Mouse (Mus musculus) forebrain, embryonic 10.5 days (tissue): ENCODE measurements around the gene Reep6. TPM values are rescaled to one million over a fixed set of nuclear protein-coding genes. Genes with fewer than 3 reads are reported as not detected.
A peak's percentile ranks its signal among the peaks of the same experiment; 100 is the strongest.

Experiments
- DNase-seq: peaks from one replicate; pipeline ENCODE4 v3.0.0-alpha.2; 2017; ENCODE audit warnings: low spot score; ENCODE audit errors: extremely low spot score
- H3K27ac ChIP-seq: fragments of 300-500 bp; sonication (generic); 2 replicates; pipeline ENCODE4 v1.5.1; 2016; ENCODE audit warnings: mild to moderate bottlenecking
- H3K27me3 ChIP-seq: fragments of 300-500 bp; sonication (generic); 2 replicates; pipeline ENCODE4 v1.6.1; 2016; ENCODE audit warnings: mild to moderate bottlenecking; ENCODE audit not compliant: poor library complexity, severe bottlenecking
- H3K36me3 ChIP-seq: fragments of 300-500 bp; sonication (generic); replicated peaks from 2 replicates; pipeline ENCODE4 v1.6.1; 2016; ENCODE audit warnings: mild to moderate bottlenecking, moderate library complexity
- H3K4me1 ChIP-seq: fragments of 300-500 bp; sonication (generic); 2 replicates; pipeline ENCODE4 v1.6.1; 2016
- H3K4me3 ChIP-seq: fragments of 300-500 bp; sonication (generic); 2 replicates; pipeline ENCODE4 v1.5.1; 2016; ENCODE audit warnings: mild to moderate bottlenecking, moderate library complexity
- H3K9me3 ChIP-seq: fragments of 300-500 bp; sonication (generic); 2 replicates; pipeline ENCODE4 v1.6.1; 2016; ENCODE audit warnings: mild to moderate bottlenecking, moderate library complexity
- WGBS: fragments of 180-500 bp; shearing (Covaris S2); methylation state at CpG from one replicate; pipeline ENCODE4 v1.1.7; 2016; 5-methylcytosine and 5-hydroxymethylcytosine counted together
- polyA plus RNA-seq: library from polyadenylated mRNA; unstranded; fragments of >200 nt; fragmentation: Nextera tagmentation; extraction: Ambion mirVana; gene quantifications from 2 replicates; pipeline ENCODE4 v1.2.1, GENCODE M21; 2016

Reep6 gene
- polyA plus RNA-seq, 1 experiment from 2014 or later: 7.7 TPM

DNA sequence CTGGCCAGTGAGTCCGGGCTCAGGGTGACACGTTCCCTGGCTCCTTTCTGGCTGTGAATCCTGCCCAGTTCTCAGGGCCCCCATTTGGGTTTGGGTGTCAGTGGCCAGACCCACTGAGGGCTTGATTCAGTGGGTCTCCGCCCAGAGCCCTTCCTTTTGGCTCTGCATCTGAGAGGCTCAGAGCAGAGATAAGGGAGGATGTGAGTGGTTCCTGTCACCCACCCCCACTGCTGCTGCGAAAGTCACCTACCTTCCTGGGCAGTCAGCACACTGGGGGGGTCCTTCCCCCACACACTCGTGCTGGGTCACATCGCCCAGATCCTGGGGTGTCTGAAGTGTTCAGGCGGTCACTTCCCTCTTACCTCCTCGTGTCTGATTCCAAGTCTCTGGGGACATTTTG is 23.0 kb downstream of the Reep6 start:
- no peak overlapping the region for H3K4me3 ChIP-seq
- no peak overlapping the region for H3K27ac ChIP-seq
- no peak for DNase-seq
- H3K4me1 ChIP-seq: peaks cover 45% of the 10 kb centered on the region
- H3K36me3 ChIP-seq: no peaks in the 10 kb centered on the region
- peaks cover 100% of the 10 kb centered on the region for H3K27me3 ChIP-seq
- no peaks in the 10 kb centered on the region for H3K9me3 ChIP-seq
- 73% methylated on average over 8 of the region's 8 CpGs for WGBS

DNA sequence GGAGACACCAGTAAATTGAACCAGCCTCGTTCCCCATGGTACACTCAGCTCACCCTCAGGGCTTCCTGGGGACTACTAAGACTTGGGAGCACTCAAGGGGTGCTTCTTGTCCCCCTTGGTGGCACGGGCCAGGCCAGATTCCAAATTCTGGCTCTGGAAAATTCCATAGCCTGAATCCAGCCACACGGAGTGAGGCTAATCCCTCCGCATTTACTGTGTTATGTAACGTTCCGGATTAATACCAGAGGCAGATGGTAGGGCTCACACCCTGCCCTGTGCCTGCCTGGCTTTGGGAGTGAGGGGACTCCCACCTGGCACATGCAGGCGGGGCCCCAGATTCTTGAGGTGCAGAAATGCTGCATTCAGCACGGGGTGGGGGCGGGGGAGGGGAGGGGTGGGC is 25.7 kb downstream of the Reep6 start:
- 6% methylated on average over 9 of the region's 9 CpGs for WGBS
- H3K4me1 ChIP-seq: peaks cover 32% of the 10 kb centered on the region
- no peak overlapping the region for H3K4me3 ChIP-seq
- no peak overlapping the region for H3K27ac ChIP-seq
- DNase-seq: no peak
- no peaks in the 10 kb centered on the region for H3K36me3 ChIP-seq
- H3K9me3 ChIP-seq: no peaks in the 10 kb centered on the region
- H3K27me3 ChIP-seq: peaks cover 100% of the 10 kb centered on the region

GRCm38 (mm10) chr10:80356001-80356682 is 26.4 kb downstream of the Reep6 start, which contains the start of gene Plk5:
Gene Plk5, plus strand, starts transcription at chr10:80356459.
- Histone ChIP-seq H3K4me1 (peaks cover 32% of the 10 kb centered on the region), H3K9me3 (no peaks in the 10 kb centered on the region), H3K36me3 (no peaks in the 10 kb centered on the region), H3K27me3 (peaks cover 100% of the 10 kb centered on the region), H3K4me3 (peak within 1 kb of the TSS; percentile 49), H3K27ac (no peak within 1 kb of the TSS)
- WGBS: under 1% methylated on average over 53 of the region's 53 CpGs
- DNase-seq: no peak

- Histone ChIP-seq H3K4me1 (peaks cover 32% of the 10 kb centered on the region), H3K27ac (no peak overlapping the region), H3K4me3 (peak overlapping the region; percentile 49), H3K9me3 (no peaks in the 10 kb centered on the region), H3K27me3 (peaks cover 100% of the 10 kb centered on the region), H3K36me3 (no peaks in the 10 kb centered on the region)
- no peak for DNase-seq
- 1% methylated on average over 34 of the region's 34 CpGs for WGBS
These were observed 27.0 kb downstream of the Reep6 start for GRCm38 (mm10) chr10:80356737-80357136.

- Histone ChIP-seq H3K27ac (no peak overlapping the region), H3K9me3 (no peaks in the 10 kb centered on the region), H3K4me1 (peaks cover 32% of the 10 kb centered on the region), H3K27me3 (peaks cover 98% of the 10 kb centered on the region), H3K4me3 (peak overlapping the region; percentile 37; the same call in 1 of the 2 replicates), H3K36me3 (no peaks in the 10 kb centered on the region)
- DNase-seq: no peak
- 30% methylated on average over 7 of the region's 7 CpGs for WGBS
These were observed 27.6 kb downstream of the Reep6 start for GRCm38 (mm10) chr10:80357336-80357735.

- H3K9me3 ChIP-seq: no peaks in the 10 kb centered on the region
- H3K4me3 ChIP-seq: peak overlapping the region; percentile 37
These were observed 28.4 kb downstream of the Reep6 start for GRCm38 (mm10) chr10:80357994-80358639.

DNA sequence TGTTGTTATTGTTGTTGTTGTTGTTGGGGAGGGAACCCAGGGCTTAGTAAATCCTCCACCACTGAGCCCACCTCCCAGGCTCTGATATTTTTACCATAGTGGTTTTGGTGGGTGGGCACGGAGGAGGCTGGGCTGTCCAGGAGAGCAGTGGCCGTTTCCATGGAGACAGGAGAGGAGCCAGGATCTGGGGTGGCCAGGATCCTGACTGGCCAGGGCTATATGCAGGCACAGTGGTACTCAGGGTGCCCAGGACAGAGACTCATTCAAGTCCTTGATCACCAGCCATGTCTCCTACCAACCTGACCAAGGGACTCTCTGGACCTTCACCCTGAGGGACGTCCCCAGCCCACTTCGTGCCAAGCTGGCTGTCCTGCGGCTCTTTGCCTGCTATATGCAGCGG is 34.0 kb downstream of the Reep6 start:
- H3K4me1 ChIP-seq: peaks cover 9% of the 10 kb centered on the region
- 0 out of 2 replicates have a peak overlapping the region, but pooled peaks have one; percentile 3 for H3K4me3 ChIP-seq
- 0 out of 2 replicates have a peak, but pooled peaks cover 5% of the 10 kb centered on the region for H3K9me3 ChIP-seq
- DNase-seq: no peak
- no peaks in the 10 kb centered on the region for H3K36me3 ChIP-seq
- peaks cover 83% of the 10 kb centered on the region for H3K27me3 ChIP-seq
- H3K27ac ChIP-seq: no peak overlapping the region
- WGBS: 45% methylated on average over 6 of the region's 6 CpGs

More at GRCm38 (mm10) chr10:80357994-80358639, 28.4 kb downstream of the Reep6 start:
- H3K27ac ChIP-seq: no peak overlapping the region
- H3K27me3 ChIP-seq: peaks cover 98% of the 10 kb centered on the region
- no peaks in the 10 kb centered on the region for H3K36me3 ChIP-seq
- peaks cover 32% of the 10 kb centered on the region for H3K4me1 ChIP-seq
- no peak for DNase-seq
- WGBS: 9% methylated on average over 30 of the region's 31 CpGs

GRCm38 (mm10) chr10:80365736-80366135 is 36.0 kb downstream of the Reep6 start:
- no peak for DNase-seq
- Histone ChIP-seq H3K27ac (no peak overlapping the region), H3K4me1 (peaks cover 9% of the 10 kb centered on the region), H3K36me3 (no peaks in the 10 kb centered on the region), H3K27me3 (peaks cover 62% of the 10 kb centered on the region), H3K9me3 (0 out of 2 replicates have a peak, but pooled peaks cover 5% of the 10 kb centered on the region), H3K4me3 (no peak overlapping the region)
- 73% methylated on average over 6 of the region's 6 CpGs for WGBS

DNA sequence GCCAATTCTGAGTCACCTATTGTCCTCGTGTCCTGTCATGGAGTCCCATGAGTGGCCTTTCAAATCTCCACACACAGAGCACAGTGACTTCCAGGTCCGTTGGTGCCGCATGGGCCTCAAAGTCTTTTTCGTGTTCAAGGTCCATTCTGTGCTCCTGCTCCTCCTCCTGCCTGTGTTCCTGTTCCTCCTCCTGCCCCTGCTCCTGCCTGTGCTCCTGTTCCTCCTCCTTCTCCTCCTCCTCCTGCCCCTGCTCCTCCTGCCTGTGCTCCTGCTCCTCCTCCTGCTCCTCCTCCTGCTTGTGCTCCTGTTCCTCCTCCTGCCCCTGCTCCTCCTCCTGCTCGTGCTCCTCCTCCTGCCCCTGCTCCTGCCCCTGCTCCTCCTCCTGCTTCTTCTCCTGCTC is 38.2 kb downstream of the Reep6 start:
- no peak for DNase-seq
- Histone ChIP-seq H3K27ac (no peak overlapping the region), H3K27me3 (peaks cover 49% of the 10 kb centered on the region), H3K36me3 (no peaks in the 10 kb centered on the region), H3K4me1 (peaks cover 24% of the 10 kb centered on the region), H3K4me3 (no peak overlapping the region), H3K9me3 (0 out of 2 replicates have a peak, but pooled peaks cover 5% of the 10 kb centered on the region)
- 74% methylated on average over 5 of the region's 5 CpGs for WGBS

DNA sequence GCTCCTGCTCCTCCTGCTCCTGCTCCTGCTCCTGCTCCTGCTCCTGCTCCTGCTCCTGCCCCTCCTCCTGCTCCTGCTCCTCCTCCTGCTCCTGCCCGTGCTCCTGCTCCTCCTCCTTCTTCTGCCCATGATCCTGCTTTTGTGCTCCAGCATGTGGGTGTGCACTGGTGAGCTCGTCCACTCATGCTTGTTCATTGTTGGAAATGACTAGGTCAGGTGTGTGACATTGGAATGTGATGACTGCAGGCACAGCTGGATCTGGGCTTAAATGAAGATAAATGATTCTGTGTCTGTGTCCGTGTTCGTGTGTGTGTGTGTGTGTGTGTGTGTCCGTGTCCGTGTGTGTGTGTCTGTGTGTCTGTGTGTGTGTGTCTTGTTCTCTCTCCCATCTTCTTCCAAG is 38.6 kb downstream of the Reep6 start:
- 92% methylated on average over 6 of the region's 6 CpGs for WGBS

GRCm38 (mm10) chr10:80369995-80370747 is 40.4 kb downstream of the Reep6 start:
- 82% methylated on average over 21 of the region's 21 CpGs for WGBS
- 0 out of 2 replicates have a peak, but pooled peaks cover 5% of the 10 kb centered on the region for H3K9me3 ChIP-seq
- peaks cover 33% of the 10 kb centered on the region for H3K27me3 ChIP-seq
- peaks cover 15% of the 10 kb centered on the region for H3K4me1 ChIP-seq
- H3K4me3 ChIP-seq: no peak overlapping the region
- no peaks in the 10 kb centered on the region for H3K36me3 ChIP-seq
- no peak overlapping the region for H3K27ac ChIP-seq
- no peak for DNase-seq

More for the DNA sequence above, 38.6 kb downstream of the Reep6 start:
- Histone ChIP-seq H3K27ac (no peak overlapping the region), H3K9me3 (0 out of 2 replicates have a peak, but pooled peaks cover 5% of the 10 kb centered on the region), H3K4me1 (peaks cover 24% of the 10 kb centered on the region), H3K27me3 (peaks cover 49% of the 10 kb centered on the region), H3K36me3 (no peaks in the 10 kb centered on the region), H3K4me3 (no peak overlapping the region)
- no peak for DNase-seq

DNA sequence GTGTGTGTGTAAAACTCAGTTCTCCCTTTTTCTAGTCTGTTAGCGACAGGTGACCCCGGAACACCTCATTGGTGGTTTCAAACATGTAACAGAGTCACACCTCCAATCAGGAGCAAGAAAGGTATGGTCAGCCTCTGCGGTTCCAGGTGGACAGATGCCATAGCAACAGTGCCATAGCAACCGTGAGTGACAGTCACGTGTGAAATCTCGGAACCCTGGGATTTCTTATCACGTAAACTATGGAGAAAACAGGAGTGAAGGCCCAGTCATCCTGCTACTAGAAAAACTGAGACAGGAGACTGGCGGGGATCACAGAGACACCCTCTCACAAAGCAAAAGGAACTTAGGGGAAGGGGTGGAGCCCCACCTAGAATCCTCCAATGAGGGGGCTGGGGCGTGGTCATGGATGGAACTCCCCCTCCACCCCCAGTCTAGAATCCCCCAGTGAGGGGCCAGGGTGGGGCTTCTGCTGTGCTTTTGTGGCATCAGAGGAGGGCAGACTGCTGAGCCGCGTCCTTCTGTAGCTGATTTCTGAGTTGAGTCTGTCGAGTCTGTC is 41.7 kb downstream of the Reep6 start:
- WGBS: 2% methylated on average over 12 of the region's 12 CpGs
- Histone ChIP-seq H3K27me3 (peaks cover 27% of the 10 kb centered on the region), H3K4me1 (peaks cover 15% of the 10 kb centered on the region), H3K27ac (peak overlapping the region; percentile 62), H3K36me3 (no peaks in the 10 kb centered on the region), H3K4me3 (peak overlapping the region; percentile 37), H3K9me3 (0 out of 2 replicates have a peak, but pooled peaks cover 5% of the 10 kb centered on the region)
- DNase-seq: peak; percentile 65
